Mouse (Mus musculus): ENCODE results near the gene Pik3cd.
A peak's percentile ranks its signal among the peaks of the same experiment; 100 is the strongest.

The Pik3cd gene

DNA sequence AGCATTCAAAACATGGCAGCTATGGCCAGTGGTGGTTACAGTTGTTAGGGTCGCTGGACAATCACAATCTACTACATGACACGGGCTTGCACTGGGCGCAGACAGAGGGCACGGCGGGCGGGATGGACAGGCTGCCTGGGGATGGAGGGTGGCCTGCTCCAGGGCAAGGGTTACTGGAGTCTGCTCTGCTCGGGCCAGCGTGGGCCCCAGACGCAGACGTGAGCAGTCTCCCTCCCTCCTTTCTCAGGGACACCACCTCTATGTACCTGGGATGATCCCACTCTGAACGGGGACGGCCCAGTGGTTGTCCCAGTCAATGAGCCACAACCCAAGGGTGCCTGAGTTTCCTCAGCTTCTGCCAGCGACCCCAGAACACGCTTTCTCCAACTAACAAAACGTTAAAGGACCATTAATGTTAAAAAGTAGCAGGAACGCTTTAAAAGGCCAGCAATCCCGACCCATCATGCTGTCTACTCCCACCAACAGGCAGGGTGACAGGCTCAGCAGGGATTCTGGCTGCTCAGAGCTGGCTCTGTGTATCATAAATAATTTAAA lies 22.6 kb upstream of the Pik3cd start:
- no peak for DNase-seq (ENCODE audit: low spot score)

DNA sequence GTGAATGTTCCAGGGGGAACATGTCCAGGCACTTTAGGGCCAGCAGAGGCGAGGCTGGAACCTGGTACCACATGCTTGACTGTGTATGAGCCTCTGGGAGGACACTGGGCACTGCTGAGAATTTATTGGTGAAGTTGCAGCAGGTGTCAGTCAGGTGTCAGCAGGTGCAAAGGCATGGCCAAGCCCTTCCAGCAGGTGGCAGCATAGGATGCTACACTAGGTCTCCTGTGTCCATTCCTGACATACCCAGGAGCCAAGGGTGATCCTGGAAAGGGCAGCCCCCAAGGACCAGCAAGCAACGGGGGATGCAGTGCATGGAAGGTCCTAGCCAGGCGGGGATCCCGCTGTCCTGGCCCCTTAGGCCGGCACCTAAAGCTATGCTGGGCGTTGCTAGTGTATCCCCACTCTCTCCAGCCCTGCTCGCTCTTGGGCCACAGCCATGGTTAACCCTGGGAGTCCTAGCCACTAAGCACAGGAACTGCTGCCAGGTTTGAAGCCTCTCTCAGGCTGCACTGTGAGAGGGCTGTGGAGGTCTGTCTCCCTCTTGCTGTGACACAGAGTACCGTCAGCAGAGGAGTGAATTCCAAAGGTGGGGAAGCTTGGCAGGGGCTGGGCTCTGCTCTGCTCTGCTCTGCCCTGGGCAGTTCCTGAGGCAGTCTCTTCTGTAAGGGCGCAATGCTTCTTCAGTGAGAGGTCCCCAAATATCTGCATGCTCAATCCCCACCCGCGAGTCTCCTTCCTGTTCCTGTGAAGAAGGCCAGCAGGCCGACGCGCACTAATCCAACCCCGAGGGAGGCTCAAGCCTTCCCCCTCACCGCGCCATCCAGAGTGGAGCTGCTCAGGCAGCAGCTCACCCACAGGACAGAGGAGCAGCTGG lies 21.7 kb upstream of the Pik3cd start:
- no peak for DNase-seq (ENCODE audit: low spot score)

DNA sequence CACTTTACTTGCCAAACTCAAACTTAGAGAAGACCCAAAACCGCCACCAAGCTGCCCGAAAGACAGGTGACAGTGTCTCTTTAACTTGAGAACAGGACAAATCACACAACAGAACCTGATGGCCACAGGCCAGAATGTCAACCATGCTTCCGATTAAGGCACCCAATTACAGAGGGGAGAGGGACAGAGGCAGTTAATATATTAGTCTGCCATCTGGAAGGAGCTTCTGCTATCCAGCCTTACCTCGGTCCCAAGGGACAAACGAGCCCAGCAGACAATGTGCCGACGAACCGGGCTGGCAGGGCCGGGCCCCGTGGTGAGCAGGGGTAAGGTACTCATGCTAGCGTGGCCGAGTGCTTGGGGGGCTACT lies 20.6 kb upstream of the Pik3cd start:
- no peak for DNase-seq (ENCODE audit: low spot score)

DNA sequence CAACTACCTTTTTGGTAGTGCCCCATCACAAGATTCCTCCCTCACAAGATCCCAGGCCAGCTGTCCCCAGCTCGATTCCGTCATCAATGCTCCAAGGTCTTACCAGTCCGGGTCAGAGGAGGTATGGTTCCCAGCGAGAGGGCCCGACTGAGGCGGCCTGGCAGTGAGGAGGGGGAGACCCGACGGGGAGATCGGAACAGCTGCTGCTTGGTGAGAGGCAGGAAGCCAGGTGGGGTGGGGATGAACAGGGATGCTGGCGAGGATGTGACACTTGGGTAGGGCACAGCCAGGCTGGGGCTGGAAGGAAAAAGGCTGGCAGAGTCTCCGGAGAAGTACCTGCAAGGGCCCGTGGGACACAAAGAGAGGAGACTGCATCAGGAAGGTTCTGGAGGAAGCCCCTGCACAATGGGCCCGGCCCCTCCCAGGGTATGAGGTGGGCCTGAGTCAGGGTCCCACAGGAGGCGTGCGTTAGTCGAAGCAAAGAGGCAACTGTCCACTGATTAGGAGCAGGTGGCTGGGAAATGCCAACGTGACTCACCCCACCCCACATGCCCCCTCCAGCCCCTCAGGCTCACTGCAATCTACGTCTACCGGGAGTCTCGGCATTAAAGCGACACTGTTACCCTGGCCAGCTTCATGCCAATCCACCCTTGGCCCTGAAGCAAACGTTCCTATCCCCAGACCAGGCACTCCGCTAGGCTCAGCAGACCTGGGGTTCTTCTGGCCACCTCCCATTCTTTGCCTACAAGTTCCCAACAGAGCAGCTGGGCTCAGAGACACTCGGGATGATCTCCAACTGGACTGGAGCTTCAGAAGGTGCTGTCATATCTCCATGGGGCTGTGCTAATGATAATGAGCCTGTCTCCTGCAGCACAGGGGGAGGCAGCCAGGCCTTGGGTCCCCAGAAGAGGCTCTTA lies 20.0 kb upstream of the Pik3cd start:
- DNase-seq (ENCODE audit: low spot score), result no peak

DNA sequence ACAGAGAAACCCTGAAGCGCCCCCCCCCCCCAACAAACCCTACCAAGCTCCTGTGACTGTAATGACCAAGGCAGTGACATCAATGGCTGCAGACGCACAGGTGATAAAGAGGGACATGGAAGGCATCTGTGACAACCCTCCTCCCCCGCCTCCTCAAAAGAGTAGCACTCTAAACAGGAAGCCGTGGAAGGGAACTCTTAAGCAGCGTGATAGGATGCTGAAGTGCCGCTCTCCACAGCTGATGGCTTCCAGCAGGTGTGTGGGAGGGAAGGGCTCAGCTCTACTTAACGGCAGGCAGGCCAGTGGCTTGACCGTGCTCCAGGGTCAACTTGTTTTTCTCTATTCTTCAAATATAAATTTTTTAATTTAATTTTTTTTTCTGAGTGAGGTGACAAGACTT lies 18.8 kb upstream of the Pik3cd start:
- DNase-seq (ENCODE audit: low spot score), result no peak

DNA sequence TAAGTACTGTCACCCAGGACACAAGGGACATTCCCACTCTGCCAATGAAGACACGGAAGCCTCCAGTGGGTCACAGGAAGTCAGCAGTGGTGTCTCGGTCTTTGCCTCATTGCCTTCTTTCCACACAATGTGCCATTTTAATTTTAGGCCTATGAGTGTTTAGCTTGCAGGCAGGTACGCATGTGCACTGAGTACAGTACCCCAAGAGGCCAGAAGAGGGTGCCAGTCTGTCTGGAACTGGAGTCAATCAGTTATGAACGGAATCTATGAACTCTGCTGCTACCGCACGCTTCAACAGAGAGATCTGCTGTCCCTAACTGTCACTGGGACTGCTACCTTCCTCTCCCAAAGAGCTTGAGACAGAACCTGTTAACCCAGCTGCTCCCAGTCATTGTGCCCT lies 17.3 kb upstream of the Pik3cd start:
- no peak for DNase-seq (ENCODE audit: low spot score)

DNA sequence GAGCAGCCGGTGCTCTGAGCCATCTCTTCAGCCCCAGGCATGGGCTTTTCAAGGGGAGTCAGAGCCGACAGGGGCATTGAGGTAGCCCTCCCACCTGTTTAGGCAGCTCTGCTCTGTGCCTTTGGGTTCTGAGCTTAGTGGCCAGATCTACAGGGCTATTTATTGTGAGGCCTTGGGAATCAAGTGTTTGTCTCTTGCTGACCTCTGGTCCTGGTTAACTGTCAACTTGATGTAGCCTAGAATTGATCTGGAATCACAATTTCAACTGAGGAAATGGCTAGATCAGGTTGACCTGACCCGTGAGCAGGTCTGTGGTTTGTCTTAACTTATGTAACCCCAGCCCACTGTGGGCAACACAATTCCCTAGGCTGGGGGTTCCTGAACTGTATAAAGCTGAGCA lies 12.2 kb upstream of the Pik3cd start:
- no peak for DNase-seq (ENCODE audit: low spot score)

DNA sequence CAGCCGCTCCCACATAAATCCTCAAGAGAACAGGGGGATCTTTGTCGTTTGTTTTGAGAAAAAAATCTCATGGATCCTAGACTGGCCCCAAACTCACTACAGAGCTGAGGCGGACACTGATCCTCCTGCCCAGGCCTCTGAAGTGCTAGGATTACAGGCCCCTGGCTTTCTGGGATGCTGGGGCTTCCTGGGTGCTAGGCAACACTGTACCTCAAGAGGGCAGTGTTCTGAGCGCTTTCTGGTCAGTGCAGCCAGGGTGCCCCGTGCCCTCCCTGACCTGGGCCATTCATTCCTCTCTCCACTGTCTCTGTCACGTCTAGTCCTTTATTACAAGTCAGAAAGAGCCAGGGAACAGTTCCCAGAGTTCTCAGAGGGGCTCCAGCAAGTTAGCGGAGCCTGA lies 9.6 kb upstream of the Pik3cd start:
- DNase-seq (ENCODE audit: low spot score), result no peak

DNA sequence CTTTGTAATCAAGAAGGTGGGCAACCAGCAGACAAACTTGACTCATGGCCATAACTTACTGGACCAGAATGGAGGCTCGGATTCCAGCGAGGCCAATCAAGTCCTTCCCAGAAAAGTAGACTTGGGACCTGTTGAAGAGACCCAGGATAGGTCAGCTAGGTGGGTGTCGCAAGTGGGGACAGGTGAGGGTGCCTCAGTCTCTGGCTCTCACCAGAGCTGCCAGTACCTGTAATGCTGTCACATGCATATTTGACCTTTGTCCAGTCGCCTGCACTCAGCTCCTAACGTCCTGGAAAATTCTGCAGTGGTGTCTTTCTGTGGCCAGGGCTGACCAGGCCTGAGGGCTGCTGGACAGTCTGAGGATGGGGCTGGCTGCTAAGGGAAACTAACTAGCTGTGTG lies 9.1 kb upstream of the Pik3cd start:
- no peak for DNase-seq (ENCODE audit: low spot score)

DNA sequence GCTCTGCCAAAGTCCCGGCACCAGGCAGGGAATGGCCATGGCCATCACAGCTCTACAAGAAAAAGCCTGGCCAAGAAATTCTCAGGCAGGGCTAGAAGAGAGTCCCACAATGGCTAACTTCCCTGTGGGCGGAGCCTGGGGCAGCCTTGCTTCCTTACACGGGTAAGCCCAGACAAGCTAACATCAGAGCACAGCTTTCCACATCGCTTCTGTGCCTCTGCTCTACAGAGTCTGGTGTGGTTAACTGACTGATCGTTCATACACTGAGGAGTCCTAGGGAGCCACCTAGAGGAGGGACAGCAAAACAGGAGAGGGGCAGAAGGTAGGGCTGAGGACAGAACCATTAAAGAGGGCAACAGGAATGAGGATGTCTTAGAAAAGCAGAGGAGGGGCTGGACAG lies 8.1 kb upstream of the Pik3cd start:
- DNase-seq (ENCODE audit: low spot score), result no peak

DNA sequence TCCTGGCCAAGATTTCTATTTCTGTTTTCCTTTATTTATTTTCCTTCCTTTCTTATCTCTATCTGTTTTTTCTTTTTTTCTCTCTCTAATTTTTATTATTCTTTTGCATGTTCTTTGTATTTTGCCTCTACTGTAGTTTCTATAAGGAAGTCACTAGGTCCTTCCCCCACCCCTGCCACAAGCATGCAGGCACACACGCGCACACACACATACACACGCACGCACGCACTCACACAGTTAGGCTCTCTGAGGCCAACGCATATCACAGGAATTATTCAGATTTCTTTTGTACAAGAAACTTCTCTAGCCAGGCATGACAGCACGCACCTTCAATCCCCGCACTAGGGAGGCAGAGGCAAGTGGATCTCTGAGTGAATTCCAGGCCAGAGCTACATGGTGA lies 3.6 kb upstream of the Pik3cd start:
- DNase-seq (ENCODE audit: low spot score), result no peak

DNA sequence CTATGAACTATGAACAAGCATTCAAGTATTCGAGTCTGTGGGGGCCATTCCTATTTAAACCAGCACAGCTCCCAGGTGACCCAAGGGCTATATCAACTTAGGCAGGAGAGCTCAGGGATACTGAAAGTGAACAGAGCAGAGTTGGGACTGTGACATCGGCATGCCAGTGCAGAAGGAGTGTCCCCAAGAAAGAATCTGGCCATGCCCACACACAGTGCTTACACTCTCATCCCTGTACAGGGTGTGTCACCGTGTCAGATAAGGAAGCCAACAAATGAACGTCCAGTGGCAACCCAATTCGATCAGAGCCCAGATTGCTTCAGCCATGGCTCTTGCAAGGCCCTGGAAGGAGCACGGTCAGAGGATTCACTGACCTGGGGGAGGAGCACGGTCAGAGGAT lies 2.9 kb upstream of the Pik3cd start:
- no peak for DNase-seq (ENCODE audit: low spot score)

DNA sequence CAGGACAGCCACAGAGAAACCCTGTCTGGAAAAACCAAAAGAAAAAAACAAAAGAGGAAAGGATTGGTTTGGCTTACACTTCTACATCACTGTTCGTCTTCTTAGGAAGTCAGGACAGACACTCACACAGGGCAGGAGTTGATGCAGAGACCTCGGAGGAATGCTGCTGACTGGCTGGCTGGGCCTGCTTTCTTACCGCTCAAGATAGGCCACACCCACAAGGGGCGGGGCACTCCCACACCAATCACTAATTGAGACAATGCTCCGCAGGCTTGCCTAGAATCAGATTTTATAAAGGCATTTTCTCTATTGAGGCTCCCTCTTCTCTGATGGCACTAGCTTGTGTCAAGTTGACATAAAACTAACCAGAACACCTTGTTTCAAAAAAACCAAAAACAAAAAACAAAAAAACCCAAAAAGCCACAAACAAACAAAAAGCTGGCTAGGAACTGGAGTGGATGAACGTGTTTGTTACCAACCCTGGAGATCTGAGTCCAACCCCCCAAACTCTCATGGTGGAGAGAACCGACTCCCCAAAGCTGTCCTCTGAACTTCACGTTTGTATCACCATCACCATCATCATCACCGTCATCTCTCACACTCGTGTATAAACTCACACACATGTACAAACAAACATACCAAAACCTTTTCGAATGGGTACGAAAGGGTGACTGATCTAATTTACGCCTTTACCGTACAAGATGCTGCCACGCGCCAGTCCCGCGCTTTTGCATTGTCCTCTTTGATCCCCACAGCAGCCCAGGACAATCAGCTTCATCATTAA lies 753 bp downstream of the Pik3cd start:
- DNase-seq (ENCODE audit: low spot score), result no peak

DNA sequence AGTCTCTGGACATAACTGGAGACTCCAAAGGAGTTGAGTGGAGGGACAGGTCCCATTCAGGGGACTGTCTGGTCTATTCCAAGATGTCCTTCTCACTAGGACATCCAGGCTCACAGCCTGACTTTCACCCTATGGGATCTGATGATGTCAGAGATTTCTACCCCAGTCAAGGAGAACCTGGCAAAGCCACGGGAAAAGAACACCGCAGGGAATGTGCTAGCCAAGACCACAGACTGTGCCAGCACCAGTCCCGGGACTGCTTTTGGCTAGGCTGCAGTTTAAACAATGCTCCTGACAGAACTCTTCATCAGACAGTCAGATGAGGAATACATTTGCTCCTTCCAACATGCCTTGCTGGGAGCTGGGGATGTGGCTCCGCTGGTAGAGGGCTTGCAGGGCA lies 2.4 kb downstream of the Pik3cd start:
- no peak for DNase-seq (ENCODE audit: low spot score)

DNA sequence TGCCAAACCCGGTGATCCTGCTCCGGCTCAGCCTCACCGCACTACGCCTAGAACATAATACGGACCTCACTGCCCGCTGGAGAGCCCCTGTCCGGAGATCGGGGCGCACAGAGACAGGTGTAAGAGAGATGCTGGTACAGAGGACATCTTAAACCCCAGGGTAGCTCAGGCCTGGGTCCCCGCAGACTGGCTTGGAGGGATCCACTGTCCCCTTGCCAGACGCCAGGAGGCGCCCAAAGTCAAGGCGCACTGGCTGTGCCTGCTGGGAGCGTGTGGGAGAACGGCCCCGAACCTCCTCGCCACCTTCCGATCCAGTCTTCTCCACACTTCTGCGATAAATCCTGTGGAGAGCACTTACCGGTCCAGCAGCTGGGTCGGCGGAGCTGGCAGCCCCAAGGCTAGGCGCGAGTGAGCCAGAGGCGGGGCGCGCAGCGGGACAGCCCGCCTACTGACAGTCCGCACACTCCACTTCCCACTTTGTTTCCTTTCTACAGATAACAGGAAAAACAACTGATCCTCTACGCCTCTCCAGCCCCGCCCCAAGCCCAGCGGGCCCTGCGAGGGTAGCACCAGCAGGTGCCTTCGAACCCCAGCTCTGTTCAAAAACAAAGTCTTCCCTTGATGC lies 4.1 kb downstream of the Pik3cd start:
- peak; percentile 43 for DNase-seq (ENCODE audit: low spot score)

DNA sequence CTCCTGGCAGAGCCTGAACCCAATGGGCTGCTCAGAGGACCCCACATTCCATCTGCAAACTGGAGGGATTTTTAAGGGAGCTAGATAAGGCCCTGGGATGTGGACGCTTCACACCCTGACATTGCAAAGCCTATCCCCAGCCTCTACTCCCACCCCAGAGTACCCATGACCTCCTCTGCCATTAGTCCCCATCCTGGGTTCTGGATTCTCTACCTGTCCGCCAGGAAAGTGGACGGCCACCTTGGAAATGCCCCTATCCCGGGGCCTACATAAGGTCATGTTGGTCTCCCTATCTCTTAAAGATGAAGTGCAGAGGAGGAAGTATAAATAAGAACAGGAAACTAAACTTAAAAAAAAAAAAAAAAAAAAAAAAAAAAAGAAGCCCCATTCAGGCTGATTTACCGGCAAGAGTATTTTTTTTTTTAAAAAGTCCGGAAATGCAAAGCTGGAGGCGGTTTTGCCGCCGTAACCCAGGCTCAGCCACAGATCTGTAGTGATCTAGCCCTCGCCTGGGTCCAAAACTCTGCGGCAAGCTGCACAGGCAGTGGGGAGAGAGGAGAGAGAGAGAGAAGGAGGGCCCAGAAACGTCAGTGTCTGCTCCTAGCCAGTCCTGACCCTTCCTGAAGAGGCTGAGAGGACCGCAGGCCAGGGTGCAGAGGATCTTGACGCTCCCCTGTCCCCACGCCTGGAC lies 4.7 kb downstream of the Pik3cd start:
- DNase-seq (ENCODE audit: low spot score), result no peak

DNA sequence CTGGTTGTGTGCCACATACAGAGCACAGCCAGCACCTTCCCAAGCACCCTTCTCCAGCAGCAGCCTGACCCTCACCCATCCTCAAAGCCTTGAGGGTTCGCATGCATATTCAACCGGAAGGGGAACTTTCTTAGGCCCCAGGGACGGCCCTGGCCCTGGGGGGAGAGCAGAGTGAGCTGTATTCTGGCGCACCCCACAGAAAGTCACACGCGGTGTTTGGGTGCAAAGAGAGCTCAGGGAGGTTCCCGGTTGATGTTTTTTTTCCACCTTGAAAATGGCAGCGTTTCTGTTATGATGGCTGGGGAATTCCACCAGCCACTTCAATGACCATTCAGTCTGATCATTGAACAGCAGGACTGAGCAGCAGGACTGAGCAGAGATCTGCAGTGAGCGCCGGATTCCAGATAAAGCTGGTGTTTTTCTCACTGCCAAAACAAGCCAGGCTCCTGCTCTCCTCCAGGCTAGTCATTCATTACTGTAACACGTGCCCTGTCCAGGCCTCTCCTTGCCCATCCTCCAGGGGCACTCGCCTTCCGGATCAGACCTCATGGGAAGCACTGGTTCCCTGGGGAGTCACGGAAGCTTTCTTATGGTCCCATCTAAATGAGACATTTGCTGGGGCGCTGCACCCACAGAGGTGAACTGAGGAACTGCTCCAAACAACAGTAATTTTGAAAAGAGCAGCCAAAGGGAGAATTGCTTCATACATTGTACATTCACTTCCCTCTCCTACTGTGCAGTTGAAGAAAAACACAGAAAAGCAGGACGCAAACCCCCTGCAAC lies 6.0 kb downstream of the Pik3cd start:
- DNase-seq (ENCODE audit: low spot score), result no peak

DNA sequence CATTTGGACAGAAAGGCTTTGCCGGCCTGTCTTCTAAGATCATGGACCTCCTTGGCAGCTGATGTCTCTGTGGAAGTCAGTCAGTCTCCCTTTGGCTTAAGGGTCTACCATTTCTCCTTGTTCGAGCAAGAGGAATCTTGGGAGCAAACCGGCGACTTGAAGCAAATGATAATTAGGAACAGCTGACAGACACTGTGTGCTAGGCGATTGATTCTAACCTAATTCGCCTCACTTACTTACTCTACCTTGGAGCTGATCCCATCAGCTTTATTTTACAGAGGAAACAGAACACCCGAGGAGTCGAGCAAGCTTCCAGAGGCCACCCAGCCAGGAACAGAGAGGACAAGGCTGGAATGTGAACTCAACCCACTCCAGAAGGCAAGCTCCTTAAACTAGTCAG lies 11.0 kb downstream of the Pik3cd start:
- DNase-seq (ENCODE audit: low spot score), result no peak

DNA sequence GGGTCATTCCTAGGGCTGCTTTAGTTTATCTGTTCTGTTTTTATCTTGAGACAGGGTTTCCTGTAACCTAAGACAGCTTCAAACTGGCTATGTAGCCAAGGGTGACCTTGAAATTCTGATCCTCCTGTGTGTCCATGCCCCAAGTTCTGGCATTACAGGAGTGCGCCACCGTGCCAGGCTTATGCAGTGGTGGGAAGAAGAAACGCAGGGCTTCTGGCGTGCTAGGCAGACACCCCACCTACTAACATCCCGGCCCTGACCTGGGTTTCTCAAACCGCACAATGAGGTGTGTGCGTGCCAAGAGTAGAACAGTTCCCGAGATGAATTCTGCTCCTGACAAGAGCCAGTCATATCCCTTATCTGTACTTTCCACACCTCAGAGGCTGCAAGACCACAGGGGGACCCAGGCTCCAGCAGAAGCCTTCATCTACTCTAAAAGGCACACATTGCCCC lies 11.5 kb downstream of the Pik3cd start:
- no peak for DNase-seq (ENCODE audit: low spot score)
